Mouse (Mus musculus): ENCODE results near the gene Col9a2. TPM values are rescaled to one million over a fixed set of nuclear protein-coding genes. Genes with fewer than 3 reads are reported as not detected.
"Not testable (repeated sequence)": the region's sequence is repeated elsewhere in the genome, so short reads cannot be mapped to it uniquely, and the experiment has no call there.

Col9a2 gene
- total and polyA plus RNA-seq, 3 experiments, result 0.31 TPM; not detected in 2

- no peaks in the 10 kb centered on the region for H3K4me1 ChIP-seq (ENCODE audit: control insufficient read depth, insufficient read depth, low read length)
- intact Hi-C loops (cut with DNase I), result no loop called here
- H3K27ac ChIP-seq, result no peak overlapping the region
- 52% methylated on average over 3 of the region's 3 CpGs for WGBS
- H3K36me3 ChIP-seq (ENCODE audit: control insufficient read depth, insufficient read depth, low read length), result no peaks in the 10 kb centered on the region; the same call in 1 of the 2 replicates
- H3K79me2 ChIP-seq (replicated peaks; ENCODE audit: control insufficient read depth, insufficient read depth, low read length), result no peaks in the 10 kb centered on the region
- H3K4me3 ChIP-seq, result no peak overlapping the region
- no peak for DNase-seq
- TF ChIP-seq CTCF (IDR thresholded peaks at IDR 0.05), result peak; percentile 73
- no peak for TF ChIP-seq EP300 (IDR thresholded peaks at IDR 0.05; ENCODE audit: insufficient read depth, low read depth, low read length)
- TF ChIP-seq POLR2A (IDR thresholded peaks at IDR 0.05; ENCODE audit: insufficient read depth, low read depth, low read length), result no peak
- H3K9ac ChIP-seq (ENCODE audit: low read depth, low read length), result no peak overlapping the region
- no peaks in the 10 kb centered on the region; the same call in 1 of the 2 replicates for H3K27me3 ChIP-seq (ENCODE audit: control insufficient read depth, insufficient read depth, low read length)
These were observed 17.2 kb downstream of the Col9a2 start for GRCm38 (mm10) chr4:121056342-121056741.

- H3K79me2 ChIP-seq (replicated peaks; ENCODE audit: control insufficient read depth, insufficient read depth, low read length), result no peaks in the 10 kb centered on the region
- DNase-seq, result no peak
- H3K36me3 ChIP-seq (ENCODE audit: control insufficient read depth, insufficient read depth, low read length), result no peaks in the 10 kb centered on the region; the same call in 1 of the 2 replicates
- no peaks in the 10 kb centered on the region; the same call in 1 of the 2 replicates for H3K27me3 ChIP-seq (ENCODE audit: control insufficient read depth, insufficient read depth, low read length)
- H3K9ac ChIP-seq (ENCODE audit: low read depth, low read length), result no peak overlapping the region
- WGBS, result 49% methylated on average over 2 of the region's 2 CpGs
- no peaks in the 10 kb centered on the region for H3K4me1 ChIP-seq (ENCODE audit: control insufficient read depth, insufficient read depth, low read length)
- H3K4me3 ChIP-seq, result no peak overlapping the region
- intact Hi-C loops (cut with DNase I), result no loop called here
- no peak for TF ChIP-seq EP300 (IDR thresholded peaks at IDR 0.05; ENCODE audit: insufficient read depth, low read depth, low read length)
- no peak for TF ChIP-seq CTCF (IDR thresholded peaks at IDR 0.05)
- TF ChIP-seq POLR2A (IDR thresholded peaks at IDR 0.05; ENCODE audit: insufficient read depth, low read depth, low read length), result no peak
- H3K27ac ChIP-seq, result no peak overlapping the region
These were observed 17.8 kb downstream of the Col9a2 start for GRCm38 (mm10) chr4:121057032-121057431.

- H3K9ac ChIP-seq (ENCODE audit: low read depth, low read length); H3K27ac ChIP-seq; H3K27me3 ChIP-seq (ENCODE audit: control insufficient read depth, insufficient read depth, low read length); H3K4me3 ChIP-seq; DNase-seq; intact Hi-C loops (cut with DNase I); H3K79me2 ChIP-seq (replicated peaks; ENCODE audit: control insufficient read depth, insufficient read depth, low read length); H3K36me3 ChIP-seq (ENCODE audit: control insufficient read depth, insufficient read depth, low read length); H3K4me1 ChIP-seq (ENCODE audit: control insufficient read depth, insufficient read depth, low read length): not testable (repeated sequence)
- 60% methylated on average over 10 of the region's 10 CpGs for WGBS
These were observed 20.0 kb downstream of the Col9a2 start for GRCm38 (mm10) chr4:121059218-121059617.

- no peak for DNase-seq
- no peak overlapping the region for H3K27ac ChIP-seq
- no peaks in the 10 kb centered on the region; the same call in 1 of the 2 replicates for H3K36me3 ChIP-seq (ENCODE audit: control insufficient read depth, insufficient read depth, low read length)
- intact Hi-C loops (cut with DNase I), result no loop called here
- H3K4me1 ChIP-seq (ENCODE audit: control insufficient read depth, insufficient read depth, low read length), result no peaks in the 10 kb centered on the region
- no peaks in the 10 kb centered on the region for H3K79me2 ChIP-seq (replicated peaks; ENCODE audit: control insufficient read depth, insufficient read depth, low read length)
- no peaks in the 10 kb centered on the region for H3K27me3 ChIP-seq (ENCODE audit: control insufficient read depth, insufficient read depth, low read length)
- 65% methylated on average over 2 of the region's 2 CpGs for WGBS
- H3K9ac ChIP-seq (ENCODE audit: low read depth, low read length), result no peak overlapping the region
- TF ChIP-seq POLR2A (IDR thresholded peaks at IDR 0.05; ENCODE audit: insufficient read depth, low read depth, low read length) (no peak), CTCF (IDR thresholded peaks at IDR 0.05) (no peak), EP300 (IDR thresholded peaks at IDR 0.05; ENCODE audit: insufficient read depth, low read depth, low read length) (no peak)
- H3K4me3 ChIP-seq, result no peak overlapping the region
These were observed 26.2 kb downstream of the Col9a2 start for GRCm38 (mm10) chr4:121065336-121065735.

GRCm38 (mm10) chr4:121074250-121074649 lies 35.1 kb downstream of the Col9a2 start:
- DNase-seq, result no peak
- H3K9ac ChIP-seq (ENCODE audit: low read depth, low read length), result no peak overlapping the region
- H3K36me3 ChIP-seq (ENCODE audit: control insufficient read depth, insufficient read depth, low read length), result no peaks in the 10 kb centered on the region; the same call in 1 of the 2 replicates
- no peak for TF ChIP-seq EP300 (IDR thresholded peaks at IDR 0.05; ENCODE audit: insufficient read depth, low read depth, low read length)
- intact Hi-C loops (cut with DNase I), result no loop called here
- no peaks in the 10 kb centered on the region for H3K27me3 ChIP-seq (ENCODE audit: control insufficient read depth, insufficient read depth, low read length)
- WGBS, result 87% methylated on average over 4 of the region's 4 CpGs
- no peaks in the 10 kb centered on the region for H3K4me1 ChIP-seq (ENCODE audit: control insufficient read depth, insufficient read depth, low read length)
- no peak overlapping the region for H3K27ac ChIP-seq
- no peaks in the 10 kb centered on the region for H3K79me2 ChIP-seq (replicated peaks; ENCODE audit: control insufficient read depth, insufficient read depth, low read length)
- no peak overlapping the region for H3K4me3 ChIP-seq

- no peak overlapping the region for H3K4me3 ChIP-seq
- no peaks in the 10 kb centered on the region for H3K4me1 ChIP-seq (ENCODE audit: control insufficient read depth, insufficient read depth, low read length)
- DNase-seq, result no peak
- H3K27me3 ChIP-seq (ENCODE audit: control insufficient read depth, insufficient read depth, low read length), result no peaks in the 10 kb centered on the region
- WGBS, result 83% methylated on average over 3 of the region's 3 CpGs
- no peaks in the 10 kb centered on the region for H3K79me2 ChIP-seq (replicated peaks; ENCODE audit: control insufficient read depth, insufficient read depth, low read length)
- no peak overlapping the region for H3K27ac ChIP-seq
- no peaks in the 10 kb centered on the region; the same call in 1 of the 2 replicates for H3K36me3 ChIP-seq (ENCODE audit: control insufficient read depth, insufficient read depth, low read length)
- no peak for TF ChIP-seq CTCF (IDR thresholded peaks at IDR 0.05)
- TF ChIP-seq POLR2A (IDR thresholded peaks at IDR 0.05; ENCODE audit: insufficient read depth, low read depth, low read length), result no peak
- no peak for TF ChIP-seq EP300 (IDR thresholded peaks at IDR 0.05; ENCODE audit: insufficient read depth, low read depth, low read length)
- intact Hi-C loops (cut with DNase I), result no loop called here
- no peak overlapping the region for H3K9ac ChIP-seq (ENCODE audit: low read depth, low read length)
These were observed 38.9 kb downstream of the Col9a2 start for GRCm38 (mm10) chr4:121077915-121078646.
